Mouse (Mus musculus): Measurements from ENCODE around the gene Ndufs5. TPM values are rescaled to one million over a fixed set of nuclear protein-coding genes. Genes with fewer than 3 reads are reported as not detected.

Ndufs5 gene
- polyA plus RNA-seq, 1 experiment from 2014 or later, result 334 TPM

- Histone ChIP-seq H3K9me3 (ENCODE audit: control insufficient read depth, low read length) (no peaks in the 10 kb centered on the region), H3K27ac (replicated peaks; ENCODE audit: low read depth, low read length) (no peak overlapping the region), H3K4me1 (ENCODE audit: control insufficient read depth, insufficient read depth, low read length) (peaks cover 19% of the 10 kb centered on the region), H3K36me3 (ENCODE audit: control insufficient read depth, insufficient read depth, low read length) (no peaks in the 10 kb centered on the region), H3K9ac (ENCODE audit: low read length) (no peak overlapping the region), H3K4me2 (ENCODE audit: low read depth, severe bottlenecking) (no peak overlapping the region), H3K27me3 (ENCODE audit: control insufficient read depth, insufficient read depth, low read length) (no peaks in the 10 kb centered on the region), H3K4me3 (ENCODE audit: low read depth, low read length) (no peak overlapping the region)
- ATAC-seq (ENCODE audit: insufficient number of reproducible peaks, low FRiP score, low TSS enrichment, low read depth) (no peak), DNase-seq (ENCODE audit: low spot score) (peak; percentile 87)
- 60% methylated on average over 1 of the region's 1 CpGs for WGBS
These were observed 50.6 kb downstream of the Ndufs5 start for GRCm38 (mm10) chr4:123667260-123667867.

GRCm38 (mm10) chr4:123666517-123666916, 51.5 kb downstream of the Ndufs5 start:
- no peak for ATAC-seq (ENCODE audit: insufficient number of reproducible peaks, low FRiP score, low TSS enrichment, low read depth)
- WGBS, result 74% methylated on average over 1 of the region's 1 CpGs
- Histone ChIP-seq H3K27me3 (ENCODE audit: control insufficient read depth, insufficient read depth, low read length) (no peaks in the 10 kb centered on the region), H3K4me2 (ENCODE audit: low read depth, severe bottlenecking) (no peak overlapping the region), H3K9ac (ENCODE audit: low read length) (no peak overlapping the region), H3K9me3 (ENCODE audit: control insufficient read depth, low read length) (no peaks in the 10 kb centered on the region), H3K27ac (replicated peaks; ENCODE audit: low read depth, low read length) (no peak overlapping the region), H3K4me3 (ENCODE audit: low read depth, low read length) (no peak overlapping the region), H3K36me3 (ENCODE audit: control insufficient read depth, insufficient read depth, low read length) (no peaks in the 10 kb centered on the region), H3K4me1 (ENCODE audit: control insufficient read depth, insufficient read depth, low read length) (peaks cover 22% of the 10 kb centered on the region)
- DNase-seq (ENCODE audit: low spot score), result no peak

- peak overlapping the region; percentile 81 for H3K4me3 ChIP-seq (ENCODE audit: low read depth, low read length)
- H3K9ac ChIP-seq (ENCODE audit: low read length), result peak overlapping the region; percentile 99
- H3K27ac ChIP-seq (replicated peaks; ENCODE audit: low read depth, low read length), result peak overlapping the region; percentile 99
- WGBS, result 39% methylated on average over 11 of the region's 11 CpGs
- DNase-seq (ENCODE audit: low spot score) (no peak), ATAC-seq (ENCODE audit: insufficient number of reproducible peaks, low FRiP score, low TSS enrichment, low read depth) (no peak)
- H3K36me3 ChIP-seq (ENCODE audit: control insufficient read depth, insufficient read depth, low read length), result no peaks in the 10 kb centered on the region
- no peaks in the 10 kb centered on the region for H3K27me3 ChIP-seq (ENCODE audit: control insufficient read depth, insufficient read depth, low read length)
- no peaks in the 10 kb centered on the region for H3K9me3 ChIP-seq (ENCODE audit: control insufficient read depth, low read length)
- H3K4me1 ChIP-seq (ENCODE audit: control insufficient read depth, insufficient read depth, low read length), result peaks cover 21% of the 10 kb centered on the region
- peak overlapping the region; percentile 68 for H3K4me2 ChIP-seq (ENCODE audit: low read depth, severe bottlenecking)
These were observed 52.2 kb downstream of the Ndufs5 start for GRCm38 (mm10) chr4:123665681-123666278.

- Histone ChIP-seq H3K4me3 (ENCODE audit: low read depth, low read length) (peak overlapping the region; percentile 81), H3K4me1 (ENCODE audit: control insufficient read depth, insufficient read depth, low read length) (peaks cover 19% of the 10 kb centered on the region), H3K9ac (ENCODE audit: low read length) (peak overlapping the region; percentile 99), H3K27me3 (ENCODE audit: control insufficient read depth, insufficient read depth, low read length) (no peaks in the 10 kb centered on the region), H3K27ac (replicated peaks; ENCODE audit: low read depth, low read length) (peak overlapping the region; percentile 99), H3K4me2 (ENCODE audit: low read depth, severe bottlenecking) (peak overlapping the region; percentile 68), H3K9me3 (ENCODE audit: control insufficient read depth, low read length) (no peaks in the 10 kb centered on the region), H3K36me3 (ENCODE audit: control insufficient read depth, insufficient read depth, low read length) (no peaks in the 10 kb centered on the region)
- ATAC-seq (ENCODE audit: insufficient number of reproducible peaks, low FRiP score, low TSS enrichment, low read depth) (peak; percentile 31; the same call in 1 of the 2 replicates), DNase-seq (ENCODE audit: low spot score) (peak; percentile 79)
- under 1% methylated on average over 47 of the region's 58 CpGs for WGBS
These were observed 52.9 kb downstream of the Ndufs5 start for GRCm38 (mm10) chr4:123664951-123665661.

- under 1% methylated on average over 94 of the region's 125 CpGs for WGBS
- Histone ChIP-seq H3K36me3 (ENCODE audit: control insufficient read depth, insufficient read depth, low read length) (no peaks in the 10 kb centered on the region), H3K4me1 (ENCODE audit: control insufficient read depth, insufficient read depth, low read length) (peaks cover 19% of the 10 kb centered on the region), H3K4me3 (ENCODE audit: low read depth, low read length) (peak overlapping the region; percentile 81), H3K9ac (ENCODE audit: low read length) (peak overlapping the region; percentile 99), H3K9me3 (ENCODE audit: control insufficient read depth, low read length) (no peaks in the 10 kb centered on the region), H3K27ac (replicated peaks; ENCODE audit: low read depth, low read length) (peak overlapping the region; percentile 99), H3K4me2 (ENCODE audit: low read depth, severe bottlenecking) (peak overlapping the region; percentile 68), H3K27me3 (ENCODE audit: control insufficient read depth, insufficient read depth, low read length) (no peaks in the 10 kb centered on the region)
- peak; percentile 76 for DNase-seq (ENCODE audit: low spot score)
- peak; percentile 71 for ATAC-seq (ENCODE audit: insufficient number of reproducible peaks, low FRiP score, low TSS enrichment, low read depth)
These were observed 53.7 kb downstream of the Ndufs5 start for GRCm38 (mm10) chr4:123664021-123664950.

GRCm38 (mm10) chr4:123663688-123663965, 54.4 kb downstream of the Ndufs5 start:
- H3K4me1 ChIP-seq (ENCODE audit: control insufficient read depth, insufficient read depth, low read length), result peaks cover 19% of the 10 kb centered on the region
- H3K4me2 ChIP-seq (ENCODE audit: low read depth, severe bottlenecking), result peak overlapping the region; percentile 68
- H3K4me3 ChIP-seq (ENCODE audit: low read depth, low read length), result peak overlapping the region; percentile 81
- DNase-seq (ENCODE audit: low spot score) (peak; percentile 66), ATAC-seq (ENCODE audit: insufficient number of reproducible peaks, low FRiP score, low TSS enrichment, low read depth) (peak; percentile 18; the same call in 1 of the 2 replicates)
- under 1% methylated on average over 12 of the region's 12 CpGs for WGBS
- H3K27ac ChIP-seq (replicated peaks; ENCODE audit: low read depth, low read length), result peak overlapping the region; percentile 99
- H3K9ac ChIP-seq (ENCODE audit: low read length), result peak overlapping the region; percentile 99
- no peaks in the 10 kb centered on the region for H3K9me3 ChIP-seq (ENCODE audit: control insufficient read depth, low read length)
- no peaks in the 10 kb centered on the region for H3K27me3 ChIP-seq (ENCODE audit: control insufficient read depth, insufficient read depth, low read length)
- H3K36me3 ChIP-seq (ENCODE audit: control insufficient read depth, insufficient read depth, low read length), result no peaks in the 10 kb centered on the region

- WGBS, result 6% methylated on average over 15 of the region's 15 CpGs
- peak overlapping the region; percentile 68 for H3K4me2 ChIP-seq (ENCODE audit: low read depth, severe bottlenecking)
- H3K4me1 ChIP-seq (ENCODE audit: control insufficient read depth, insufficient read depth, low read length), result peaks cover 19% of the 10 kb centered on the region
- peak overlapping the region; percentile 81 for H3K4me3 ChIP-seq (ENCODE audit: low read depth, low read length)
- no peaks in the 10 kb centered on the region for H3K27me3 ChIP-seq (ENCODE audit: control insufficient read depth, insufficient read depth, low read length)
- no peaks in the 10 kb centered on the region for H3K9me3 ChIP-seq (ENCODE audit: control insufficient read depth, low read length)
- DNase-seq (ENCODE audit: low spot score) (peak; percentile 44), ATAC-seq (ENCODE audit: insufficient number of reproducible peaks, low FRiP score, low TSS enrichment, low read depth) (peak; percentile 2; the same call in 1 of the 2 replicates)
- no peaks in the 10 kb centered on the region for H3K36me3 ChIP-seq (ENCODE audit: control insufficient read depth, insufficient read depth, low read length)
- H3K27ac ChIP-seq (replicated peaks; ENCODE audit: low read depth, low read length), result peak overlapping the region; percentile 99
- peak overlapping the region; percentile 99 for H3K9ac ChIP-seq (ENCODE audit: low read length)
These were observed 54.9 kb downstream of the Ndufs5 start for GRCm38 (mm10) chr4:123662914-123663687.

Data from limb, embryonic 11.5 days (tissue).